Mouse (Mus musculus) hindbrain, embryonic 16.5 days (tissue): ENCODE measurements around the gene Dcaf12. TPM values are rescaled to one million over a fixed set of nuclear protein-coding genes. Genes with fewer than 3 reads are reported as not detected.

Experiments
- ATAC-seq: fragments of 200-750 bp; cut with Nextera tagmentation; 2 replicates; pipeline ENCODE4 v1.8.0; 2017; ENCODE audit warnings: moderate TSS enrichment, moderate library complexity
- H3K27ac ChIP-seq: fragments of 300-500 bp; sonication (generic); 2 replicates; pipeline ENCODE4 v1.5.1; 2014; ENCODE audit warnings: low read depth, mild to moderate bottlenecking, control low read depth, low read length, moderate library complexity
- H3K27me3 ChIP-seq: fragments of 300-500 bp; sonication (generic); replicated peaks from 2 replicates; pipeline ENCODE4 v1.6.1; 2014; ENCODE audit warnings: low read length; ENCODE audit not compliant: control insufficient read depth, insufficient read depth
- H3K36me3 ChIP-seq: fragments of 300-500 bp; sonication (generic); 2 replicates; pipeline ENCODE4 v1.6.1; 2014; ENCODE audit warnings: mild to moderate bottlenecking, low read length, moderate library complexity, mixed read lengths; ENCODE audit not compliant: control insufficient read depth, insufficient read depth
- H3K4me1 ChIP-seq: fragments of 300-500 bp; sonication (generic); 2 replicates; pipeline ENCODE4 v1.6.1; 2014; ENCODE audit warnings: low read depth, low read length; ENCODE audit not compliant: control insufficient read depth, insufficient read depth
- H3K4me2 ChIP-seq: fragments of 300-500 bp; sonication (generic); 2 replicates; pipeline ENCODE4 v1.6.1; 2014; ENCODE audit warnings: mild to moderate bottlenecking, low read length, control low read depth, moderate library complexity
- H3K4me3 ChIP-seq: fragments of 300-500 bp; sonication (generic); 2 replicates; pipeline ENCODE4 v1.5.1; 2014; ENCODE audit warnings: mild to moderate bottlenecking, low read length, control low read depth, moderate library complexity
- H3K9ac ChIP-seq: fragments of 300-500 bp; sonication (generic); 2 replicates; pipeline ENCODE4 v1.6.1; 2014; ENCODE audit warnings: low read depth, mild to moderate bottlenecking, control low read depth, low read length, moderate library complexity
- H3K9me3 ChIP-seq: fragments of 300-500 bp; sonication (generic); 2 replicates; pipeline ENCODE4 v1.6.1; 2014; ENCODE audit warnings: mild to moderate bottlenecking, low read length, moderate library complexity; ENCODE audit not compliant: control insufficient read depth
- WGBS: fragments of 180-500 bp; shearing (Covaris S2); extraction: QIAGEN DNeasy Blood & Tissue Kit; methylation state at CpG from one replicate; pipeline ENCODE4 v1.1.7; 2014; 5-methylcytosine and 5-hydroxymethylcytosine counted together
- polyA plus RNA-seq: library from polyadenylated mRNA; unstranded; fragments of >200 nt; fragmentation: Nextera tagmentation; extraction: Ambion mirVana; gene quantifications from 2 replicates; pipeline ENCODE4 v1.2.1, GENCODE M21; 2015

Dcaf12 gene
- polyA plus RNA-seq, 1 experiment from 2014 or later: 75.5 TPM

GRCm38 (mm10) chr4:41266350-41266749 is 48.3 kb downstream of the Dcaf12 start:
- no peak overlapping the region for H3K4me3 ChIP-seq
- H3K4me1 ChIP-seq: no peaks in the 10 kb centered on the region
- no peaks in the 10 kb centered on the region for H3K9me3 ChIP-seq
- no peak overlapping the region for H3K4me2 ChIP-seq
- H3K27ac ChIP-seq: no peak overlapping the region
- H3K9ac ChIP-seq: no peak overlapping the region
- no peak for ATAC-seq
- 83% methylated on average over 4 of the region's 4 CpGs for WGBS
- no peaks in the 10 kb centered on the region for H3K27me3 ChIP-seq
- H3K36me3 ChIP-seq: peaks cover 4% of the 10 kb centered on the region; the same call in 1 of the 2 replicates

- no peak overlapping the region for H3K4me3 ChIP-seq
- peaks cover 2% of the 10 kb centered on the region; the same call in 1 of the 2 replicates for H3K36me3 ChIP-seq
- no peaks in the 10 kb centered on the region for H3K4me1 ChIP-seq
- no peak overlapping the region for H3K4me2 ChIP-seq
- no peak overlapping the region for H3K27ac ChIP-seq
- no peaks in the 10 kb centered on the region for H3K27me3 ChIP-seq
- ATAC-seq: no peak
- H3K9ac ChIP-seq: no peak overlapping the region
- no peaks in the 10 kb centered on the region for H3K9me3 ChIP-seq
These were observed 54.0 kb downstream of the Dcaf12 start for GRCm38 (mm10) chr4:41260691-41261090.

- Histone ChIP-seq H3K27ac (no peak overlapping the region), H3K4me2 (no peak overlapping the region), H3K9me3 (no peaks in the 10 kb centered on the region), H3K4me1 (no peaks in the 10 kb centered on the region), H3K9ac (no peak overlapping the region), H3K36me3 (peaks cover 2% of the 10 kb centered on the region; the same call in 1 of the 2 replicates), H3K27me3 (no peaks in the 10 kb centered on the region), H3K4me3 (no peak overlapping the region)
- no peak for ATAC-seq
- 93% methylated on average over 4 of the region's 4 CpGs for WGBS
These were observed 55.7 kb downstream of the Dcaf12 start for GRCm38 (mm10) chr4:41259019-41259418.

GRCm38 (mm10) chr4:41257752-41258151 is 56.9 kb downstream of the Dcaf12 start:
- Histone ChIP-seq H3K36me3 (peaks cover 2% of the 10 kb centered on the region; the same call in 1 of the 2 replicates), H3K4me3 (no peak overlapping the region), H3K27me3 (no peaks in the 10 kb centered on the region), H3K9me3 (no peaks in the 10 kb centered on the region), H3K27ac (no peak overlapping the region), H3K4me1 (no peaks in the 10 kb centered on the region), H3K4me2 (no peak overlapping the region), H3K9ac (no peak overlapping the region)
- 82% methylated on average over 1 of the region's 1 CpGs for WGBS
- ATAC-seq: no peak

DNA sequence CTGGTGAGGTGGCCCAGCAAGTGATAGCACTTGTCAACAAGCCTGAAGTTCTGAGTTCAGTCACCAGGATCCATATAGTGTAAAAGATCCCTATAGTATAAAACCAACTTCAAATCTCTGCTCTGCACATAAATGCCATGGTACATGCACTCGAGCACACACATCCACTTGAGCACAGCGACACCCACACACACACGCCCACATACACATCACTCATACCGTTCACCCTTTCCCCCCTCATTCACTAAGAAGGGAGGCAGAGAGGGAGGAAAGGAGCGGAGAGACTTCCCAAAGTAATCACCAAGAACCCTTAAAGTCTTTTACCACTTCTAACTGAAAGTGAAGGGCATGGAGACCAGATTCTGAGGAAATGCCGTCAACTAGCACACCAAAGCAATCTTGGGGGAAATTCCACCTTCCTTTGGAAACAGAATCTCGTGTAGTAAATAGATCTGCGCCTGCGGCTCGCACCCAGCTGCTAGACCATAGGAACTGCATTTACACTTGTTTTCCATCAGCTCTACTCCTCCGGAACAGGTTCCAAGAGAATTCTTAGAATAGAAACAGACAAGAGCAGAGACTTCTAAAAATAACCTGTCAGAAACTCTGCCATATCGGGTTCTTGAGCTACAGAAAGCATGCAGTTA is 59.0 kb downstream of the Dcaf12 start:
- H3K4me3 ChIP-seq: no peak overlapping the region
- H3K4me2 ChIP-seq: no peak overlapping the region
- no peaks in the 10 kb centered on the region for H3K9me3 ChIP-seq
- no peak overlapping the region for H3K9ac ChIP-seq
- no peaks in the 10 kb centered on the region for H3K27me3 ChIP-seq
- no peak overlapping the region for H3K27ac ChIP-seq
- H3K4me1 ChIP-seq: no peaks in the 10 kb centered on the region
- peaks cover 4% of the 10 kb centered on the region; the same call in 1 of the 2 replicates for H3K36me3 ChIP-seq
- ATAC-seq: no peak
- 89% methylated on average over 12 of the region's 12 CpGs for WGBS

DNA sequence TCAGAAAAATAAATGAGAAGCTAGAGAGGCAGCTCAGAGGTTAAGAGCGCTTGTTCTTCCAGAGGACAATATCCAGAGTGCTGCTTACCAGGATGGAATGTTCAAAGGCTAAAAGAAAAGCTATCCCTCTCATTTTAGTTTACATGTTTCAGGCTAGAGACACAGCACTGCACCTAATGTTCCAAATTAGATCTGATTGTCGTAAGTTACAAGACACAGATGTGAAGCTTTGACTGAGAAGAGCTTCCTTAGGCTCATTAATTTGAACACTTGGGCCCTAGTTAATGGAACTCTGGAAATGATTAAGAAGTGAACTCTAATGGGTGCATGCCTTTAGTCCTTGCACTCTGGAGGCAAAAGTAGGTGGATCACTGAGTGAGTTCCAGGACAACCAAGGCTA is 60.9 kb downstream of the Dcaf12 start:
- Histone ChIP-seq H3K4me2 (no peak overlapping the region), H3K9me3 (no peaks in the 10 kb centered on the region), H3K4me3 (no peak overlapping the region), H3K4me1 (no peaks in the 10 kb centered on the region), H3K9ac (no peak overlapping the region), H3K27ac (no peak overlapping the region), H3K27me3 (no peaks in the 10 kb centered on the region), H3K36me3 (peaks cover 4% of the 10 kb centered on the region; the same call in 1 of the 2 replicates)
- WGBS: 92% methylated on average over 2 of the region's 2 CpGs
- no peak for ATAC-seq

DNA sequence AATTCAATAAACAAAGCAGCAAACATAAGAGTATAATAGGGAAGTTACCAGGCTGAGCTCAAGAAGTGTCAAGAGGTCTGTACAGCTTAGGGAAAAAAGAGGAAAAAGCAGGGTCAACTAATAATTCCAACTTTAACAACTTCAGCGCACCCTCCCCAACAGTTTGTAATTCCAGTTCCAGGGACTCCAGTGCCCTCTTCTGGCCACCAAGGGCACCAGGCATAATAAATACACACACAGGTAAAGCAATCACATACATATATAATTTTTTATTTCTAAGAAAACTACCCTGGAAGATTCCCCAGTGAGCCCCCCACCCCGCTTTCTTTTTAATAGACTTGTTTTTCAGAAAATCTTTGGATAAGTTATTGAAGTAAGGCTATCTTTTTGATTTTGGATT is 69.3 kb downstream of the Dcaf12 start:
- Histone ChIP-seq H3K4me2 (no peak overlapping the region), H3K36me3 (no peaks in the 10 kb centered on the region), H3K4me1 (no peaks in the 10 kb centered on the region), H3K9ac (no peak overlapping the region), H3K27me3 (no peaks in the 10 kb centered on the region), H3K27ac (no peak overlapping the region), H3K4me3 (no peak overlapping the region), H3K9me3 (no peaks in the 10 kb centered on the region)
- 97% methylated on average over 2 of the region's 2 CpGs for WGBS
- ATAC-seq: no peak

Other genes with a start within 250 kb of the Dcaf12 start
- gene Aqp3, start 216.7 kb downstream of the Dcaf12 start, polyA plus RNA-seq: 0.16 TPM in 1 of 2 replicates, not detected in the other
- gene Nol6, start 190.4 kb downstream of the Dcaf12 start, polyA plus RNA-seq: 37.1 and 47.9 TPM in 2 replicates
- gene Ube2r2, start 179.1 kb downstream of the Dcaf12 start, polyA plus RNA-seq: 42.7 and 54.3 TPM in 2 replicates
- 50.1 and 60.2 TPM in 2 replicates for gene Ubap2, start 39.7 kb downstream of the Dcaf12 start, polyA plus RNA-seq
- gene Ubap1, start 34.1 kb upstream of the Dcaf12 start, polyA plus RNA-seq: 64.3 and 69.4 TPM in 2 replicates
- gene Kif24, start 150.0 kb upstream of the Dcaf12 start, polyA plus RNA-seq: 2.4 and 2.8 TPM in 2 replicates
- gene Nudt2, start 150.3 kb upstream of the Dcaf12 start, polyA plus RNA-seq: 74.1 and 76.8 TPM in 2 replicates
- gene AI464131, start 188.2 kb upstream of the Dcaf12 start, polyA plus RNA-seq: 18.4 and 19.5 TPM in 2 replicates
- 17.9 and 21.7 TPM in 2 replicates for gene 1110017D15Rik, start 202.4 kb upstream of the Dcaf12 start, polyA plus RNA-seq